Mouse (Mus musculus) left cerebral cortex, postnatal 25 days (tissue): ENCODE data around the gene Gm47996. TPM values are rescaled to one million over a fixed set of nuclear protein-coding genes. Genes with fewer than 3 reads are reported as not detected.

Experiments used
- DNase-seq, 2 experiments: peaks; one replicate each; pipeline ENCODE4 v3.0.0; 2022; ENCODE audit warnings: low spot score in 2 of 2, mixed read lengths in 1 of 2
- intact Hi-C: fragments of 180-260 bp; cut with DNase I; formaldehyde crosslinking; loops from one replicate; pipeline ENCODE4 v1.15.1; 2025
- total RNA-seq, 2 experiments: library from RNA; stranded (reverse); gene quantifications; 2 replicates each; pipeline ENCODE4 v1.2.3; 2021

Gm47996 gene
- total RNA-seq, 2 experiments from 2014 or later: not detected

DNA sequence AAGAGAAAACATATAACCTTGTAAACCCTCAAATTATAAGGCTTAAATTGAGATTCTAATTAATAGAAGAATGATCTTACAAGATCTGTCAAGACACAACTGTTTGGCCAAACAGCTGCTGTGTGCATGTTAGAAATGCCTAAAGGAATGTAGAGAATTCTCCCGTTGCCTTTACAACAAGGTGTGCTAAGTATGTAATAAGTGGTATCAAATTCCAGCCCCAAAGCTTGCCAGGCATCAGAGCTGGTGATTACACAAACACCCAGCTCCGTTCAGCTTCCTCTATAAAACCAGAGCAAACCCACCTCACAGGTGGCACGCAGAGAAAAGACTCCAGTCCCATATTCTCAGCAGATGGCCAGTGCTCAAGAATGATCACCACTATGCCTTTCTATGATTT lies 27.8 kb downstream of the Gm47996 start:
- intact Hi-C loops: no loop called here
- no peak for DNase-seq

DNA sequence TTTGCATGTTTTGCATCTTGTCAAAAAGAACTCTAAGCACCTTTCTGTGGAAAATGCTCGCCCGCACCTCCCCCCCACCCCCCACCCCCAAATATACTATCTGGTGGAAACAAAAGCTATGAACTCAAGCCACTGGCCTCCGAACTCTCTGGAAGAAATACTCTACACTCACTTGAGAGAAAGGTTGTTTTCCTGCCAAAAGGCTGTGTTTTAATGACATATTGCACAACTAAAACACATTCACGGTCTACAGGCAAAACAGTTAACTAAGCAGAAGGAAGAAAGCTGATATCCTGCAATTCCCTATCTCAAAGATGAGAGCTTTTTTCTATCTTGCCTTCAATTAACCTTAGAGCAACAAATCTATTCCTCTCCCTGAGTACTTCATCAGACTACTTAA lies 33.4 kb downstream of the Gm47996 start:
- intact Hi-C loops: no loop called here
- no peak for DNase-seq

DNA sequence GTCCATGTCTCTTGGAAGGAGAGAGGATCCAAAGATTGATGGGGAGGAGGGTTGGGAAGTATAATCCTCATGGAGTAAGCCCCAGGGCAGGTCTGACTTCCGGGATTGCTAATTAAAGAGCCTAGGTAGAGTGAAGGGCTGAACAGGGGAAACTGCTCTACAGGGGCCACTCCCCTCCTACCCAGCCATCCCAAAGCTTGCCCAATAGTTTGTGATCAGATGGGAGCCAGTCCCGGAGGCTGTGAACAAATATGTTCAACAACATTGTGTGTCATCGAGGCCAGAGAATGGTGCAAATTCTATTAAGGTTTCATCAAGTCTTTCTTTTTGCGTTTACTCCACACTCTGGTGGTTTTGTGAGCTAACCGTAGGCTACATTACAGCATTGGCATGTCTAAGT lies 34.1 kb downstream of the Gm47996 start:
- intact Hi-C loops: no loop called here
- no peak for DNase-seq

DNA sequence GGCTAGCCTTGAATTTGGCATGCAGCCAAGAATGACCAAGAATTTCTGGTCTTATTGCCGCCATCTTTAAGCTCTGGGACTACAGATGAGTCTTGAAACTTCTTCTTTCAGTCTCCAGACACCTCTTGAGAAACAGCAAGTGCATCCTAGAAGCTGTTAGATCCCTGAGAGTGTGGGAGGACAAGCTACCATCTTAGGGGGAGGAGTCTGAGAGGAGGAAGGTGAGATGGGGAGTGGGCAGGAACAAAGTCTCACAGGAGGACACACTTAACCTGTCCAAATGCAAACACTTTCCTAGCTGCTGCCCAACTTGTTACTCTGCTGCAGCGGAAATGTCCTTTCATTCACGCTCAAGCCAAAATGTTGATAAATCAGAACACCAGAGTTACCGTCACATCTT lies 34.8 kb downstream of the Gm47996 start:
- intact Hi-C loops: no loop called here
- DNase-seq: no peak

DNA sequence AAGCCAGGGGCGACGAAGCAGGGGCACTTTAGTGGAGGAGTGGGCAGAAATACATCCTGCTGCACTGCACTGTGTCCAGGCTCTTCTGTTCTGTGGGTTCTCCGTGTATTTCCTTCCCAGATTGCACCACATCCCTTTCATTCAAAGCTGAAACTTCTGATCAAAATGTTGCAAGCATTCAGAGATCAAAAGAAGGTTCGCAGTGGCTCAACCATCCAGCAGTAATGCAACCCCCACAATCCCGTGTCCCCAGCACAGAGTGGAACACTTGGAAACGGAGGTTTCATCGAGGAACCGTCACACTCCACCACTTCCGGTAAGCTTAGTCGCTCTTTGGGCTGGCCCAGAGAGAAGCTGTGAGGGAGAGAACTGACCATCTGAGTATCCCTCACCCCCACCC lies 35.2 kb downstream of the Gm47996 start:
- no peak for DNase-seq
- intact Hi-C loops: no loop called here

DNA sequence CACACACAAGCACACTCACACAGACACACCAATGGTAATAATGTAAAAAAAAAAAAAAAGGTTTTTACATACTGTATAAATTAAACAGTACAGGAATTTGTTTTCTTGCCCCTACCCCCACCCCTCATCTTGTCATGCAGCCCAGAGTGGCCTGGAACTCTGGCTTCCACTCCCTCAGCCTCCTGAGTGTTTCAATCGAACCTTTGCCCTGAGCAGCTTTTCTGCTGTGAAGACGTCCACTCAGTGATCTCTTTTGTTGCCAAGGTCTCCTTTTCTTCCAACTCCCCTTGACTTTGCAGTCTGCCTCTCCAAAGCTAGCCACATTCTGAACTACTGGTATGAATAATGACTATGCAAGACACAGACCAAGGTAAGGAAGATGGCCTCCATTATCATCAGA lies 35.9 kb downstream of the Gm47996 start:
- DNase-seq: no peak
- intact Hi-C loops: no loop called here

DNA sequence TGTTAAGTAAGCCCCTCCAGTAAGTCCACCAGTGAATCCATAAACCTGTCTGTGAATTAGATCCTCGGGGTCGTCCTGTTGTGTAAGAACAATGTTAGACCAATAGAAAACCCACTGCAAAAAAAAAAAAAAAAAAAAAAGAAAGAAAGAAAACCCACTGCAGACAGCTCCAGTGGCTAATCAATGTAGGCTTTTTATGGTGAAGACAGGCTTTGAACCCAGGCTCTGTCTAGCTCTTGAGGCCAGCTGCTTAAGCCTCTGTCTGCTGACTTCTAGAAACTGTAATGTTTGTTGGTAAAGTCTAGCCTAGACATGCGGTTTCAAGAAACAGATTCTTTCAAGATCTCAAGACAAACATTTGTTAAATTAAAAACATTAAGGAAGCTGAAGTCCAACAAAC lies 40.2 kb downstream of the Gm47996 start:
- intact Hi-C loops: loop anchor here (1.0 to 2.0 kb wide), 2 partner anchors 95 to 169 kb away; no protein-coding TSS in a partner anchor
- no peak for DNase-seq

DNA sequence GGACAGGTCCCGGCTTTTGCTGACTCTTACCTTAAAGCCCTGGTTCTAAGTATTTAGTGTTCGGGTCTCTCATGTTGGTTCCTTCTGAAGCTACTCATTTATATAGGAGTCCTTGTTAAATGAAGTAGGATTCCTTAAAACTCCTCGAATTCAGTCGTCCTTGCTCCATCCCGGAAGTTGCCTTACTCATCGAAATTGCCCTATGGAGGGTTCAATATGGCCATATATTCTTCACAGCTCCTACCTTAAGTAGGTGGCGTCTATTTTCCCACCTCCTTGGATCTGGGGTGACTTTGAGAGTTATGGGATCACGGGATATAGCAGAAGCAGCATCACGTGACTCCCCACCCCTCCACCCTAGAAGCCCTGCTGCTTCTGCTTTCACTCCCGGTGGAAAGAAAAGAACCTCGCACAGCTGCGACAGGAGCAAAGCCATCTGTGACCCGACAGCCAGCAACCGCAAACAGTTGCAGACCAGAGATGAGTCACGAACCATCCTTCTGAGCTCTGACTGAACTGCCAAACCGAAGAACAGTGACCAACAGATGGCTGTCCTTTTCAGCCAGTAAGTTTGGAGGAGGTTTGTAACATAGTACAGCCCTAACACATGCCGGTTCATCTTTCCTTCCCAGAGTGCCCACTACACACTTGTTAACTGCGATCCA lies 40.7 kb downstream of the Gm47996 start:
- DNase-seq: peak; percentile 48 to 87
- intact Hi-C loops: loop anchor here (1.0 to 2.0 kb wide), 2 partner anchors 95 to 170 kb away; no protein-coding TSS in a partner anchor

DNA sequence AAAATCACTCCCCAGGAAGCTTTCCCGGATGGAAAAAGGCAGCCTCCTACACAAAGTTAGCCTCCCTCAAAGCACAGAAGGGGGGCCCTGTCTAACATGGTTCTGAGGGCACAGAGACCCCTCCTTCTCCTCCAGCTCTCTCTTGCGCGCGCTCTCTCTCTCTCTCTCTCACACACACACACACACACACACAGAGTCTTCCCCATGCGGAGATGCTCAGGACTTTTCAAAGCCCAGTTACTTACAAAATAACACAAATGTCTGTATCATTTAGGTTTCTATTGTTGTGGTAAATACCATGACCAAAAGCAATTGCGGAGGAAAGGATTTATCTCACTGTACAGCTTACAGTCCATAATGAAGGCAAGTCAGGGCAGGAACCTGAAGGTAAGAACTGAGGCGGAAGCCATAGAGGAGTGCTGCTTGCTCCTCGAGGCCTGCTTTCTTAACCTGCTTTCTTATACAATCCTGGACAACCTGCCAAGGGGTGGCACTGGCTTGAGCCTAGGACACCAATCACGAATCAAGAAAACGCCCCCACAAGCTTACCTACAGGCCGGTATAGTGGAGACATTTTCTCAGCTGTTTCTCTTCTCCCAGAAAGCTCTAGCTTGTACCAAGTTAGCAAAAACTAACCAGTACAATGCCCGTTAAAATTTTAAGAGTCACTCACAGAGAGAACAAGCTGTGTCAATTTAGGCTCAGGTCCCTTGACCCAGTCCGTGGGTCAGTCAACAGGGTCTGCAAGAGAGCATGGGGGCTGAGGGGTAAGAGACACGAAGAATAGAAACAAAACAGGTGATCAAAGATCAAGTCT lies 41.5 kb downstream of the Gm47996 start:
- intact Hi-C loops: loop anchor here (2.0 kb wide), 1 partner anchor 171 kb away; no protein-coding TSS in a partner anchor
- DNase-seq: no peak

DNA sequence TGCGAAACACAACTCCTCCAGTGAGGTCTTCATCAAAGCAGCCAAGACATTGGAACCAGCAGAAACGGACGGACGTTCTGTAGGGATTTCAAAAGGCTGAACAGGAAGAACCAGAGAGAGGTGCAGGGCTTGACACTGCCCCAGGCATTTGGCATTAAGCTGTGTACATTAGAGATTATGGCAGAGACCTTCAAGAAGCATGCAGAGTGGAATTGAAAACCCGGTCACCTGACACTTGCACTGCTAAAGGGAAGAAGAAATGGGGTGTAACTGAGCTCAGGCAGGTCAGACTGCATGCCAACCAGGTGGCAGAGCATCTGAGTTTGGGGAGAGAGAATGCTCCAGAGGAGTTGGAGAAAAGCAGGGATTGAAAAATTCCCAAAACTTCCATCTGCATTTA lies 45.5 kb downstream of the Gm47996 start:
- intact Hi-C loops: no loop called here
- DNase-seq: no peak

DNA sequence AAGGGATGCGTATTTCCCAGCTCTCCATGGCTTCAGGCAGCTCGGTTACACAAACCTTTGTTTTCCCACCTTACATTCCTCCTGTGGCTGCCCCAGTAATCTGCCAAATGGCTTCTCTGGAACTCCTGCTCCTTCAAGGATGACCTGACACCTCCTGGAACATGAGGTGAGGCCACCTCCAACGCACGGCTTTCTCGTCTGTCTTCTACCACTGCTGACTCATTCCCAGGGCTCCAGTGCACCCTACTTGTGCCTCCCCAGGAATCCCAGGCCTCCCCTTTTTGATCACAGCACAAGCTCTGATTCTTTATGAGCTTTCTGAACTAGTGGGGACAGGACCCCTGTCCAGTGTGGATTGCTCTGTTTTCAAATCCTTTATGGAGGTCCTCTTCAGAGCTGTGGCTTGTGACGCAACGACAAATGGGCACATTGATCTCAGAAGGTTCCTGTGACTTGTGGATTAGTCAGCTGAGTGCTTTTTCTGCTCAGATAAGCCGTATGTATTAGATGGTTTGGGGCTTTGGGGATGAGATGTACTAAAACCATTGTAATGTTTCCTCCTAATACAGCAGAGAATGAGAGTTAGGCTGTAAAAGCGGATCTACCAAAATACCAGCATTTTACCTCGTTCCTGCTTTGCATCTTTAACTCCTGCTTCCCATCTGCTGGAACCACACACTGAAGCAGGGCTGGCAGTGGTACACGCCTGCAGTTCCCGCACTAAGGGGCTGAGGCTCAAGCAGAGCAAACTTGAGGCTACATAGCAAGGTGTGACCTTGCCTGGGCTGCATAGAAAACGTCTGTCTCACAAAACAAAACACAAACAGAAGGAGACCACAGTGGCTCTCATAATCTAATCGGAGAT lies 48.4 kb downstream of the Gm47996 start:
- no peak for DNase-seq
- intact Hi-C loops: no loop called here

DNA sequence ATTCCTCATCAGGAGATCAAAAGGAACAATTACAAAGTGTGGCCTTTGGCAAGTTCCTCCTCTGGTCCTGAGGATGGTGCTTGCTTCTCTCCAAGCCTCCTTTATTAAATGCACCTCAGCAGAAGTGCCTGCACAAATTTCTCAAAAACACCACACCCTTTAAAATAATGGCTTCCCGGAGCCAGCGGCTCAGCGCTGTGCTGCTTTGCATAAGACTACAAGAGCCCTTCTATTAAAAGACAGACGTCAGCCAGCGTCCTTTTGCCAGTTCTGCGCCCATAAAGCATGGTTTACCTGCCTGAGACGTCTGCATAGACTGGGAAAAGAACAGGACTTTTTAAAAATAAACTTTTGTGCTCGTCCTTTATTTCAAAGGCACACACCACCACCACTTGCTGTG lies 49.1 kb downstream of the Gm47996 start:
- intact Hi-C loops: no loop called here
- no peak for DNase-seq

Other genes starting within 250 kb of the Gm47996 start
- 1 to 10 TPM; 2.1 to 3.9 TPM for gene Hmcn1, start 216.7 kb upstream of the Gm47996 start, total RNA-seq
- not detected for gene Gm47985, start 27.6 kb upstream of the Gm47996 start, total RNA-seq
- gene Gm8947, start 17.8 kb upstream of the Gm47996 start, total RNA-seq: not detected
- gene Gm47995, start 11.7 kb upstream of the Gm47996 start, total RNA-seq: not detected
- gene 3110040M04Rik, start 6.0 kb upstream of the Gm47996 start, total RNA-seq: not detected
- 100 to 1,000 TPM; 129 to 162 TPM for gene Ivns1abp, start 134.3 kb downstream of the Gm47996 start, total RNA-seq
- 10 to 100 TPM; 12.5 to 13.2 TPM for gene Swt1, start 218.3 kb downstream of the Gm47996 start, total RNA-seq
- 10 to 100 TPM; 27.3 to 32.5 TPM for gene Trmt1l, start 218.4 kb downstream of the Gm47996 start, total RNA-seq